Mouse (Mus musculus) forebrain, embryonic 14.5 days (tissue): ENCODE measurements around the gene Rps11. TPM values are rescaled to one million over a fixed set of nuclear protein-coding genes. Genes with fewer than 3 reads are reported as not detected.
A peak's percentile ranks its signal among the peaks of the same experiment; 100 is the strongest.

ENCODE experiments used
- ATAC-seq: fragments of 200-750 bp; cut with Nextera tagmentation; 2 replicates; pipeline ENCODE4 v1.8.0; 2017; ENCODE audit warnings: mild to moderate bottlenecking, moderate library complexity
- DNase-seq: peaks from one replicate; pipeline ENCODE4 v3.0.0-alpha.2; 2015; ENCODE audit warnings: low spot score
- H3K27ac ChIP-seq: fragments of 300-500 bp; sonication (generic); 2 replicates; pipeline ENCODE4 v1.5.1; 2014; ENCODE audit warnings: low read depth, mild to moderate bottlenecking, control low read depth, low read length, moderate library complexity
- H3K27me3 ChIP-seq: fragments of 300-500 bp; sonication (generic); replicated peaks from 2 replicates; pipeline ENCODE4 v1.6.1; 2014; ENCODE audit warnings: low read length, control low read depth, mixed read lengths; ENCODE audit not compliant: control insufficient read depth, insufficient read depth
- H3K36me3 ChIP-seq: fragments of 300-500 bp; sonication (generic); 2 replicates; pipeline ENCODE4 v1.6.1; 2014; ENCODE audit warnings: low read length, control low read depth; ENCODE audit not compliant: control insufficient read depth, insufficient read depth
- H3K4me1 ChIP-seq: fragments of 300-500 bp; sonication (generic); 2 replicates; pipeline ENCODE4 v1.6.1; 2014; ENCODE audit warnings: antibody characterized with exemption, low read length, control low read depth; ENCODE audit not compliant: control insufficient read depth, insufficient read depth
- H3K4me2 ChIP-seq: fragments of 300-500 bp; sonication (generic); 2 replicates; pipeline ENCODE4 v1.6.1; 2014; ENCODE audit warnings: mild to moderate bottlenecking, control low read depth, low read length
- H3K4me3 ChIP-seq: fragments of 300-500 bp; sonication (generic); 2 replicates; pipeline ENCODE4 v1.5.1; 2014; ENCODE audit warnings: low read depth, low read length, control low read depth
- H3K9ac ChIP-seq: fragments of 300-500 bp; sonication (generic); 2 replicates; pipeline ENCODE4 v1.6.1; 2014; ENCODE audit warnings: mild to moderate bottlenecking, low read length, control low read depth, moderate library complexity
- H3K9me3 ChIP-seq: fragments of 300-500 bp; sonication (generic); replicated peaks from 2 replicates; pipeline ENCODE4 v1.6.1; 2016; ENCODE audit warnings: low read length, control low read depth, mixed read lengths; ENCODE audit not compliant: control insufficient read depth
- WGBS: fragments of 180-500 bp; shearing (Covaris S2); extraction: QIAGEN DNeasy Blood & Tissue Kit; methylation state at CpG from one replicate; pipeline ENCODE4 v1.1.7; 2014; 5-methylcytosine and 5-hydroxymethylcytosine counted together
- polyA plus RNA-seq: library from polyadenylated mRNA; unstranded; fragments of >200 nt; fragmentation: Nextera tagmentation; extraction: Ambion mirVana; gene quantifications from 2 replicates; pipeline ENCODE4 v1.2.1, GENCODE M21; 2014

The Rps11 gene
- polyA plus RNA-seq, 1 experiment from 2014 or later: 1,280 TPM

- no peak overlapping the region for H3K27ac ChIP-seq
- no peaks in the 10 kb centered on the region for H3K9me3 ChIP-seq
- H3K27me3 ChIP-seq: no peaks in the 10 kb centered on the region
- H3K4me2 ChIP-seq: no peak overlapping the region
- 79% methylated on average over 25 of the region's 25 CpGs for WGBS
- no peak overlapping the region for H3K9ac ChIP-seq
- ATAC-seq (no peak), DNase-seq (peak; percentile 24)
- H3K36me3 ChIP-seq: peaks cover 27% of the 10 kb centered on the region
- H3K4me1 ChIP-seq: no peaks in the 10 kb centered on the region
- H3K4me3 ChIP-seq: no peak overlapping the region
Measured at GRCm38 (mm10) chr7:45082401-45083299, 41.6 kb downstream of the Rps11 start.

DNA sequence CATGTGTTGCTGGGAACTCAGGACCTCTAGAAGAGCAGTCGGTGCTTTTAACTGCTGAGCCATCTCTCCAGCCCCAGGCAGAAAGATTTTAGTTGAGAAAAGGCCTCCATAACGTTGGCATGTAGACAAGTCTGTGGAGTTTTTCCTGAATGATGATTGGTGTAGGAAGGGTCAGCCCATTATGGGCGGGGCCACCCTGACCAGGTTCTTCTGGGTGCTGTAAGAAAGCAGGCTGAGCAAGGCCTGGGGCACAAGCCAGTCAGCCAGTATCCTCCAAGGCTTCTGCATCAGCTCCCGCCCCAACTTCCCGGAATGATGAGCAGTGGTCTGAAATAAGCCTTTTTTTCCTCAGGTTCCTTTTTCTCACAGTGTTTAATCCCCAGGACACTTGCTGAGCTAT lies 43.2 kb downstream of the Rps11 start:
- Histone ChIP-seq H3K27me3 (no peaks in the 10 kb centered on the region), H3K9ac (no peak overlapping the region), H3K4me3 (no peak overlapping the region), H3K27ac (no peak overlapping the region), H3K36me3 (peaks cover 33% of the 10 kb centered on the region), H3K9me3 (no peaks in the 10 kb centered on the region), H3K4me2 (no peak overlapping the region), H3K4me1 (no peaks in the 10 kb centered on the region)
- WGBS: 43% methylated on average over 5 of the region's 5 CpGs
- no peak for ATAC-seq
- DNase-seq: no peak

DNA sequence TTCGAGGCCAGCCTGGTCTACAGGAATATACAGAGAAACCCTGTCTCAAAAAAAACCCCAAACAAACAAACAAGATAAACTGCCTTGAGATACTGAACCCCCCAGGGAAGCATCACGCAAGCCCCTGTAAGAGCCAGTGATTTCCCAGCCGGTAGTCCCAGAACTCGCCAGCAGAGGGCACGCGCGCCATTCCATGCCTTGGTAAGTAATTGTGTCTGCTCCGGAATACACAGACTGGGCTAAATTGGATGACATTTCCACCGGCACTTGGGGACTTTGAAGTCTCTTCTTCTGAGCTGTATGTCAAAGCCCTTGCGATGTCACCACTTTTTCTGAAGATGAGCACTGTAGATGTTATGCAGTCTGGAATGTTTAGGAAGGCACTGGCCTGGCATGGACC lies 44.4 kb downstream of the Rps11 start:
- Histone ChIP-seq H3K9ac (no peak overlapping the region), H3K4me1 (no peaks in the 10 kb centered on the region), H3K27ac (no peak overlapping the region), H3K9me3 (no peaks in the 10 kb centered on the region), H3K4me3 (no peak overlapping the region), H3K4me2 (no peak overlapping the region), H3K36me3 (peaks cover 38% of the 10 kb centered on the region), H3K27me3 (no peaks in the 10 kb centered on the region)
- WGBS: 2% methylated on average over 10 of the region's 10 CpGs
- peak; percentile 73 for ATAC-seq
- DNase-seq: peak; percentile 92

GRCm38 (mm10) chr7:45078513-45078912 lies 45.7 kb downstream of the Rps11 start:
- no peaks in the 10 kb centered on the region for H3K9me3 ChIP-seq

GRCm38 (mm10) chr7:45077829-45078228 lies 46.4 kb downstream of the Rps11 start:
- Histone ChIP-seq H3K9ac (no peak overlapping the region), H3K9me3 (no peaks in the 10 kb centered on the region), H3K27ac (no peak overlapping the region), H3K27me3 (no peaks in the 10 kb centered on the region), H3K4me3 (no peak overlapping the region), H3K4me1 (no peaks in the 10 kb centered on the region), H3K36me3 (peaks cover 34% of the 10 kb centered on the region), H3K4me2 (no peak overlapping the region)
- ATAC-seq (no peak), DNase-seq (no peak)
- WGBS: 90% methylated on average over 2 of the region's 2 CpGs

More at GRCm38 (mm10) chr7:45078513-45078912, 45.7 kb downstream of the Rps11 start:
- no peaks in the 10 kb centered on the region for H3K27me3 ChIP-seq
- DNase-seq (peak; percentile 77), ATAC-seq (no peak)
- H3K4me3 ChIP-seq: no peak overlapping the region
- WGBS: 44% methylated on average over 9 of the region's 9 CpGs
- H3K9ac ChIP-seq: no peak overlapping the region
- H3K4me1 ChIP-seq: no peaks in the 10 kb centered on the region
- H3K36me3 ChIP-seq: peaks cover 39% of the 10 kb centered on the region
- no peak overlapping the region for H3K27ac ChIP-seq
- H3K4me2 ChIP-seq: no peak overlapping the region

DNA sequence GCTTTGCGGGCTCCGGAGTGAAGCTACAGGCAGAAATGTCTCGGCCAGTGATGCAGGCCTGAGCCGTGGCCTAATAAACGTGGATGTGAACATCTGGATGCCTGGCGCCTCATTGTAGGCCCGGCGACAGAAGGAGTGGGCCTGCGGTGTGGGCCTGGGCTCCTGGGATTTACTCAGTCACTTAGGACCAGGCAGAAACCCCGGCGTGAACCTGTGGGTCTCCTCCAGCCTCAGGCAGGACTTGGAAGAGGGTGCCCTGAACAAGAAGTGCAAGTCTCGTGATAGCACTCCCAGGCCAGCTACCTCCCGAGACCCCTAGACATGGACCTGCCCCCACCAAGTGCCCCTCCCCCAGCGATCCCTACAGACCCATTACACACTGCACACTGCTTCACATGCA lies 46.9 kb downstream of the Rps11 start:
- Histone ChIP-seq H3K9me3 (no peaks in the 10 kb centered on the region), H3K27ac (no peak overlapping the region), H3K4me3 (no peak overlapping the region), H3K4me2 (no peak overlapping the region), H3K36me3 (peaks cover 34% of the 10 kb centered on the region), H3K9ac (no peak overlapping the region), H3K4me1 (no peaks in the 10 kb centered on the region), H3K27me3 (no peaks in the 10 kb centered on the region)
- ATAC-seq (no peak), DNase-seq (no peak)
- 90% methylated on average over 14 of the region's 14 CpGs for WGBS

DNA sequence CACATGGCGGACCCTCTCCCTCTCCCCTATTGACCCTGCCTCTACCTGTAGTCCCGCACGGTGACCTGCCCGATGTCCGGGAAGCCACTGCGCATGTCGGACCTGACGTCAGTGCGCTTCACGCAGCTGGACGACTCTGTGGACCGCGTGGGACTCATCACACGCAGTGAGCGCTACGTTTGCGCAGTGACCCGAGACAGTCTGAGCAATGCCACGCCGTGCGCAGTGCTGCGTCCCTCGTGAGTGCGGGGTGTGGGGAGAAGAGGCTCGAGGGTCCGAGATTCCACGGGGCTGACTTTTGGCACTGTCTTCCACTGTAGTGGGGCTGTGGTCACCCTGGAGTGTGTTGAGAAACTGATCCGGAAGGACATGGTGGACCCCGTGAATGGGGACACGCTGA lies 47.7 kb downstream of the Rps11 start:
- WGBS: 91% methylated on average over 30 of the region's 30 CpGs
- H3K9ac ChIP-seq: no peak overlapping the region
- H3K4me3 ChIP-seq: no peak overlapping the region
- no peaks in the 10 kb centered on the region for H3K9me3 ChIP-seq
- ATAC-seq (no peak), DNase-seq (no peak)
- H3K27ac ChIP-seq: no peak overlapping the region
- H3K4me2 ChIP-seq: no peak overlapping the region
- peaks cover 34% of the 10 kb centered on the region for H3K36me3 ChIP-seq
- H3K27me3 ChIP-seq: no peaks in the 10 kb centered on the region
- no peaks in the 10 kb centered on the region for H3K4me1 ChIP-seq

DNA sequence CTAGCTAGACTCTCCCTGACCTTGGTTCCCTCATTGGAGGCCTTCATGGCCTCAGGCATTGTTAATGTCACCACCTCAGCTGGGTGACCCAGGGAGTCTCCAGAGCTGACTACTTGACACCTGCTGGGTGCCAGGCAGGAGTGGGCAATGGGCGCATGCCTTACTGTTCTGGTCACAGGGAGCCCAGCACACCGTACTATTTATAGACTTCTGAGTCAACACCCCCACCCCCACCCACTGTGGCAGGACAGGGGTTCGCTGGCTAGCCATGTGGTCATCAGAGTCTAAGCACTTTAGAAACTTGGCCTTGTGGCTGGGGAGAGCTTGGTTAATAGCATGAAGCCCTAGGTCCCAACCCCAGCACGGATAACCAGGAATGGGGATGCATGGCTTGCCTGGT lies 48.8 kb downstream of the Rps11 start:
- ATAC-seq: no peak

DNA sequence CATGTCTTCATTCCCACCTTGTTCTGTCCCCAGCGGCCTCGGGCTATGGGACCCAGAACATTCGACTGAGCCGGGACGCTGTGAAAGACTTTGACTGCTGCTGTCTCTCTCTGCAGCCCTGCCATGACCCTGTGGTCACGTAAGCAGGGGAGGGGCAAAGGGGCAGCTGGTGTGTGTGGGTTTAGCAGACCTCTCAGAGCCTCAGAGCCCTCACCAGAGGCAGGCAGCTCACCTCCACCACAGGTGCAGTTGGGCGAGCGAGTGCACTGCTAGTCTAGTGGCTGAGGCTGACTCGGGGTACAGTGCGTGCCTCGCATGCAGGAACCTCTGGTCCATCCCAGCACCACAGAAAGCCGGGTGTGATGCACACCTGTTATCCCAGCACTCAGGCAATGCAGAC lies 50.3 kb downstream of the Rps11 start:
- Histone ChIP-seq H3K4me1 (no peaks in the 10 kb centered on the region), H3K27ac (no peak overlapping the region), H3K36me3 (peaks cover 34% of the 10 kb centered on the region), H3K9me3 (no peaks in the 10 kb centered on the region), H3K4me3 (no peak overlapping the region), H3K4me2 (no peak overlapping the region), H3K27me3 (no peaks in the 10 kb centered on the region), H3K9ac (no peak overlapping the region)
- no peak for DNase-seq
- 87% methylated on average over 12 of the region's 12 CpGs for WGBS
- ATAC-seq: no peak

More for the DNA sequence above, 48.8 kb downstream of the Rps11 start:
- Histone ChIP-seq H3K9me3 (no peaks in the 10 kb centered on the region), H3K27ac (no peak overlapping the region), H3K4me3 (no peak overlapping the region), H3K4me2 (no peak overlapping the region), H3K36me3 (peaks cover 34% of the 10 kb centered on the region), H3K27me3 (no peaks in the 10 kb centered on the region), H3K9ac (no peak overlapping the region), H3K4me1 (no peaks in the 10 kb centered on the region)
- whole genome bisulfite sequencing: 90% methylated on average over 4 of the region's 4 CpGs
- no peak for DNase-seq
